Comparison of ENCODE assay signal across 22 mouse cellular contexts in the genomic region with DNA sequence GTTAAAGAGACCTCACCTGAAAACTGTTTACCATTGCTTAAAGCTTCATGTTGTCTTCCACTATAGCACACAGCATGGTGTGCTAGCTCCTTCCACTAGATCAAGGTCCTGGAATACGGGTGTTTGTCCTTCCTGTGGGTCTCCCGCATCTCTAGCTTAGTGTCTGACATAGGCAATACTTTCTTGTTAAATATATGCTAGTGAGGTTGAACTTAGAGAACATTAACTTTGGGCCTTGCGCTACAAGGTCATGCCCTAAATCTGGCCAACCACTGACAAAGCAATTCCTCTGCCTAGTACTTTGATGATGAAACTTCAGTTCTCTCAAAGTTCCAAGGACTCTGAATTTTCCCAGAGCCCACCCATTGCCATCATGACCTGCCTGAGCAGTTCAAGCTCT. TPM values are rescaled to one million over a fixed set of nuclear protein-coding genes. Genes with fewer than 3 reads are reported as not detected.
DNase-seq lines count a peak whose midpoint lies in the region; ATAC-seq lines count a peak whose summit lies in the region.
"Had no signal": no experiment of that assay in that cellular context is flagged by ENCODE, and none has a peak within 500 bp of the region (broad histone marks: within the 10 kb centered on the region; RNA-seq: fewer than 3 reads in every experiment).

No protein-coding gene starts in this region.

- H3K4me2 ChIP-seq in liver, embryonic 13.5 days = no peak overlapping the region
- H3K4me2 ChIP-seq in liver, embryonic 11.5 days = no peak overlapping the region
- H3K4me2 ChIP-seq: embryonic facial prominence, embryonic 15.5 days; forebrain, embryonic 15.5 days; heart, embryonic 15.5 days; hindbrain, embryonic 14.5 days; neural tube, embryonic 15.5 days had no signal

- no peak overlapping the region for H3K9ac ChIP-seq in liver, embryonic 13.5 days
- no peak overlapping the region for H3K9ac ChIP-seq in liver, embryonic 11.5 days (ENCODE audit: low read depth, low read length)
- H3K9ac ChIP-seq: embryonic facial prominence, embryonic 15.5 days; forebrain, embryonic 15.5 days; heart, embryonic 15.5 days; hindbrain, embryonic 14.5 days; liver, embryonic 14.5 days; neural tube, embryonic 15.5 days had no signal

- H3K4me3 ChIP-seq in liver, embryonic 13.5 days (replicated peaks) = no peak overlapping the region
- H3K4me3 ChIP-seq in liver, embryonic 11.5 days (ENCODE audit: low read depth, low read length) = no peak overlapping the region
- H3K4me3 ChIP-seq: embryonic facial prominence, embryonic 15.5 days; forebrain, embryonic 15.5 days; heart, embryonic 15.5 days; limb, embryonic 10.5 days; midbrain, embryonic 10.5 days; neural tube, embryonic 15.5 days had no signal

- intact Hi-C loops in left cerebral cortex, postnatal 4 days (cut with DNase I) = no loop called here

- peaks cover 6% of the 10 kb centered on the region for H3K27me3 ChIP-seq in liver, embryonic 13.5 days
- H3K27me3 ChIP-seq in liver, embryonic 11.5 days (replicated peaks; ENCODE audit: control insufficient read depth, insufficient read depth, low read length) = no peaks in the 10 kb centered on the region
- H3K27me3 ChIP-seq: embryonic facial prominence, embryonic 15.5 days; forebrain, embryonic 15.5 days; heart, embryonic 15.5 days; neural tube, embryonic 15.5 days had no signal

- H3K36me3 ChIP-seq in liver, embryonic 13.5 days = peaks cover 12% of the 10 kb centered on the region; the same call in 1 of the 2 replicates
- H3K36me3 ChIP-seq in liver, embryonic 11.5 days (ENCODE audit: control insufficient read depth, insufficient read depth, low read length) = no peaks in the 10 kb centered on the region

- H3K27ac ChIP-seq in liver, embryonic 13.5 days = no peak overlapping the region
- no peak overlapping the region for H3K27ac ChIP-seq in liver, embryonic 11.5 days (ENCODE audit: low read depth, low read length)
- H3K27ac ChIP-seq: embryonic facial prominence, embryonic 15.5 days; forebrain, embryonic 15.5 days; heart, embryonic 15.5 days; hindbrain, embryonic 14.5 days; limb, embryonic 10.5 days; liver, embryonic 14.5 days; midbrain, embryonic 10.5 days; neural tube, embryonic 15.5 days had no signal

- DNase-seq in adrenal gland, postnatal 14 days = peak; percentile 20
- DNase-seq in adrenal gland, adult 8-10 months = no peak
- no peak for DNase-seq in liver, embryonic 13.5 days
- no peak for DNase-seq in liver, embryonic 11.5 days (ENCODE audit: low spot score)
- DNase-seq in kidney, postnatal 14 days = peak; percentile 44
- no peak for DNase-seq in lung, postnatal 36 days
- DNase-seq in left cerebral cortex, postnatal 4 days = no peak
- DNase-seq: cerebellum, adult 8-10 months; heart, postnatal 36 days; thymus, adult 18-20 months; thymus, postnatal 4 days had no signal

- peak; percentile 51; the same call in 1 of the 2 replicates for ATAC-seq in liver, embryonic 13.5 days (ENCODE audit: low read depth)
- no peak for ATAC-seq in liver, embryonic 11.5 days (replicated peaks; ENCODE audit: low FRiP score)
- ATAC-seq: CD4-positive, CD25-positive, alpha-beta regulatory T cell, adult 4 months; forebrain, embryonic 15.5 days; inflammation-experienced regulatory T-cells, adult 6 months; lung, postnatal 0 days had no signal

- peaks cover 8% of the 10 kb centered on the region for H3K4me1 ChIP-seq in liver, embryonic 13.5 days (replicated peaks)
- peaks cover 6% of the 10 kb centered on the region for H3K4me1 ChIP-seq in liver, embryonic 11.5 days (replicated peaks; ENCODE audit: control insufficient read depth, insufficient read depth, low read length)

- 72% methylated on average over 3 of the region's 3 CpGs for WGBS in liver, embryonic 13.5 days (ENCODE audit: insufficient replicate concordance)
- WGBS in liver, embryonic 11.5 days = 71% methylated on average over 3 of the region's 3 CpGs

- no peaks in the 10 kb centered on the region for H3K9me3 ChIP-seq in liver, embryonic 13.5 days (replicated peaks)
- H3K9me3 ChIP-seq in liver, embryonic 11.5 days (ENCODE audit: control insufficient read depth, low read length) = no peaks in the 10 kb centered on the region
- H3K9me3 ChIP-seq: embryonic facial prominence, embryonic 15.5 days; forebrain, embryonic 15.5 days; heart, embryonic 15.5 days; limb, embryonic 10.5 days; neural tube, embryonic 15.5 days had no signal

RNA-seq across cellular contexts. Expression of a gene that starts 7.0 kb away (rescaled TPM):
- total RNA-seq in adrenal gland, postnatal 14 days (2021) = 29.9 and 31.3 TPM in 2 replicates
- total RNA-seq in adrenal gland, adult 8-10 months (2022) = 10 to 100 TPM; 15.1 to 16.6 (median 16.1) TPM
- 5.6 and 7.1 TPM in 2 replicates for polyA plus RNA-seq in liver, embryonic 13.5 days (2015; fragmentation: Nextera tagmentation; extraction: Ambion mirVana)
- polyA plus RNA-seq in liver, embryonic 11.5 days (2014; fragmentation: Nextera tagmentation; extraction: Ambion mirVana) = 8.0 and 8.9 TPM in 2 replicates
- 1 to 10 TPM; 5.3 to 8.0 TPM for total RNA-seq in left cerebral cortex, postnatal 4 days (2021)

RNA-seq across cellular contexts. Expression of a gene that starts 7.1 kb away (rescaled TPM):
- total RNA-seq in adrenal gland, postnatal 14 days (2021) = 38.3 and 41.0 TPM in 2 replicates
- 10 to 100 TPM; 54.7 to 62.8 (median 59.2) TPM for total RNA-seq in adrenal gland, adult 8-10 months (2022)
- 20.8 and 22.5 TPM in 2 replicates for polyA plus RNA-seq in liver, embryonic 13.5 days (2015; fragmentation: Nextera tagmentation; extraction: Ambion mirVana)
- 31.1 and 35.4 TPM in 2 replicates for polyA plus RNA-seq in liver, embryonic 11.5 days (2014; fragmentation: Nextera tagmentation; extraction: Ambion mirVana)
- 10 to 100 TPM; 58.5 to 64.0 TPM for total RNA-seq in left cerebral cortex, postnatal 4 days (2021)

RNA-seq across cellular contexts. Expression of a gene that starts 7.3 kb away (rescaled TPM):
- 3.9 and 5.0 TPM in 2 replicates for total RNA-seq in adrenal gland, postnatal 14 days (2021)
- 1 to 10 TPM; 2.2 to 2.9 (median 2.6) TPM for total RNA-seq in adrenal gland, adult 8-10 months (2022)
- polyA plus RNA-seq in liver, embryonic 13.5 days (2015; fragmentation: Nextera tagmentation; extraction: Ambion mirVana) = 0.09 and 0.19 TPM in 2 replicates
- polyA plus RNA-seq in liver, embryonic 11.5 days (2014; fragmentation: Nextera tagmentation; extraction: Ambion mirVana) = 0.31 and 0.33 TPM in 2 replicates
- total RNA-seq in left cerebral cortex, postnatal 4 days (2021) = 10 to 100 TPM; 12.9 to 14.3 TPM
- polyA plus RNA-seq: inflammation-experienced regulatory T-cells, adult 6 months had no signal

Comparison
In these comparisons a context has a peak if more than half of its experiments do, and no peak if none do; other contexts are left out.
1. DNase-seq: peak in adrenal gland, postnatal 14 days (single experiment) and kidney, postnatal 14 days (single experiment); none in adrenal gland, adult 8-10 months (single experiment), liver, embryonic 13.5 days (single experiment), liver, embryonic 11.5 days (single experiment), lung, postnatal 36 days (single experiment) and left cerebral cortex, postnatal 4 days (single experiment).